Mouse (Mus musculus) olfactory bulb, adult 2 months (tissue): ENCODE data around the gene Cdh12.

Source experiments
- CTCF ChIP-seq: fragments of 200-500 bp; IDR thresholded peaks from 2 replicates; pipeline ENCODE4 v1.5.1; 2012; ENCODE audit warnings: low read depth, mild to moderate bottlenecking, low read length, moderate library complexity; ENCODE audit not compliant: insufficient read depth
- POLR2A ChIP-seq: fragments of 200-500 bp; IDR thresholded peaks from 2 replicates; pipeline ENCODE4 v1.6.1; 2012; ENCODE audit warnings: mild to moderate bottlenecking, low read depth, low read length, moderate library complexity; ENCODE audit not compliant: insufficient read depth

GRCm38 (mm10) chr15:20835887-20836286 lies 386.8 kb downstream of the Cdh12 start:
- TF ChIP-seq CTCF (no peak), POLR2A (no peak)
